Mouse (Mus musculus): ENCODE measurements around the gene Add2.

The Add2 gene

GRCm38 (mm10) chr6:86050586-86051268 is 22.2 kb downstream of the Add2 start:
- DNase-seq, result no peak

DNA sequence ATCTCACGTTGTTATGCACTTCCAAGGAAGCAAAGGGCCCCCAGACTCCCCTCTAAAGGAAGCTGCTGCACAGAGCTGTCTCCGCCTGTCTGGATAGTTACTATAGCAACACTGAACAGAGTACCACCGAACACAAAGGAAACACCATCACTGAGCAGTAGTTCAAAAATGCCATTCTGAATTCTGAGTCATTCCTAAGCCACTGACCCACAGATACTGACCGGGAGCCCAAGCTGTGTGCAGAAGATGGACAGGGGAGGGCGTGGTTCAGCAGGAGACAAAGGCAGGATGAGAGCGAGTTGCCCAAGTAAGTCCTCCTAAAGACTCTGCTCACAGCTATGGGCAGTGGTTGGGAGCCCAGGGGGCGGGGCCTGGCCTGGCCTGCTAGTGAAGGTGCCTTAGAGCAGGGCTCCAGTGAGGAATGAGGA is 23.6 kb downstream of the Add2 start:
- no peak for DNase-seq

DNA sequence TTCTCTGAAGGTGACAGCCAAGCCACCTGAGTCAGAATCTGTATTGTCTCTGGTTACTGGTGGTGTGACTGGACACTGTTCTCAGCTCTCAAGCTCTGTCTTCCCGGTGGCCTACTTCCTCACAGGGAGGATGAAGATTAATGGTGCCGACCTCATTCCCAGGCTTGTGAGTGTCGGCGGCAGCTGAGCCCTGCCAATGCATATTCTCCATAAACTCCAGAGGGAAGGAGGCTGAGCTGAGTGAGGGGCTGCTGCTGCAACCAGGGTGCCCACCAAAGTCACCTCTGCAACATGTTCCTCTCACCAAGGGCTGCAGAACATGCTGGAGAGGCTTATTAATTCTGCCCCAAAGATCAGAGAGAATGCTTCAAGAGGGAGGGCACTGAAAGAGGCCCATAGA is 24.1 kb downstream of the Add2 start:
- DNase-seq, result no peak

- no peak for DNase-seq
These were observed 24.6 kb downstream of the Add2 start for GRCm38 (mm10) chr6:86053099-86053498.

GRCm38 (mm10) chr6:86053594-86053993 is 25.1 kb downstream of the Add2 start:
- no peak for DNase-seq

DNA sequence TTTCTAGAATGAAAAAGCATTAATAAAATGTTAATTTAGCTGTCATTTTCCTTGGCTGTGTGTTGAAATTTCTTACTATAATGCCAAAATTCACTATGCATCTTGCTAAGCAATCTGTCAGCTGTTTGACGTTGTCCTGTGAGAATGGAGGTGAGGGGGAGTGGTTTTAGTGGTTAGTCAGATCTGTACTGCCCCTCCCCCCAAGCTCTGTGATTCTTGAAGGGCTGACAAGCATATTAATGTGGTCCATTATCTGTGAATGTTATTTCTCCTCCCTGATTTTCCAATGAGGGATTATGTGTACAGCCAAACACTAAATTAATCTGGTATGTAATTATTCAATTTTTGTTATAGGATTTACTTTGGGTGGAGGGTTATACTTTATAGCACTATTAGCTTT is 30.0 kb downstream of the Add2 start:
- no peak for DNase-seq

DNA sequence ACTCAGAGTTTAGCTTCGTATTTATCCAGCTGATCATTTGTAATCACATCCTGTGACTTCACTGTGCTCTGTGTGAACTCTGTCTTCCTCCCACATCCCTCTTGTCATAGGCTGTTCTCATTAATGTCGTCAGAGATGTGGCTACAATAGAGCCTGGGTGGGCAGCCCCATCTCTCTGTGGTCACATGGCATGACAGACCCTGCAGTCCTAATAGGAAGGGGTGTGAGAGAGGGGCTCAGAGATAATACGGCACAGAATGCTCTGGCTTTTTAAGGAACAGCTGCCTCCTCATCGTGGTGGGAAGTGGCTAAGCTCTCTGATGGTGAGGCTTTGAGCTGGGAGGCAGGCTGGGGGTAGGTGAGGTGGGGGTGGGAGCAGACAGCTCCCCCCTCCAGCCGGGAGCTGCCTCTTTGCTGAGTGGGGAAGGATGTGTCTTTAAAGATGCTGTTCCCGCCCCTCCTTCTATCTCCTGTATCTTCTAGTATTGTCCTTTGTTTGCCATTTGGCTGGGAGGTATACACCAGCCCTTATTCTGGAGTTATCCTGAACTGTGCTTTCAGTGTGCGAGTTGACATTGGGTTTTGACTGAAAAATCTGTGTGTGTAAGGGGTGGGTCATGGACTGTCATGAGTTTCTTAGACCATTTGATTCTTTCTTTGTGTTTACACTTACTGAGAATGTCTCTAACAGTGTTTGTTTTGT is 30.8 kb downstream of the Add2 start:
- DNase-seq, result no peak

- DNase-seq, result no peak
These were observed 31.7 kb downstream of the Add2 start for GRCm38 (mm10) chr6:86060170-86060569.

DNA sequence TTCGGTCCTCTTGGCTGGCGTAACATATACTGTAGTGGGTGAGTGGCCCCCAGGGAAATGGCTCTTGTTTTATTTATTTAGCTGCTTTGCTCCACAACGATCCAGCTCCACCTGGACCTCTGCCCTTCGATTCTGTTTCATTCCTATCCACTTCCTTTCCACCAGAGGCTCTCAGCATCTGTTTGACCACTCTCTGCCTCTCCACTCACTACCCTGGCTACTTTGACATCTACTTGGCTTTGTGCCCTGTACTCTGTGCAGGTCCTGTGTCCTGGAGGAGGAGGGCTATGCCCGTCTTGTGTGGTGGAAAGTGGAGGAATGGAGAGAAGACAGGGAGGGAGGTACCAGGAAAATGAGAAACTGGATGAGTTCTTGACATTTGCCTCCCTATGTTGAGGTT is 33.7 kb downstream of the Add2 start:
- DNase-seq, result no peak

GRCm38 (mm10) chr6:86062684-86063083 is 34.2 kb downstream of the Add2 start:
- no peak for DNase-seq

- no peak for DNase-seq
These were observed 36.0 kb downstream of the Add2 start for GRCm38 (mm10) chr6:86064318-86065016.

DNA sequence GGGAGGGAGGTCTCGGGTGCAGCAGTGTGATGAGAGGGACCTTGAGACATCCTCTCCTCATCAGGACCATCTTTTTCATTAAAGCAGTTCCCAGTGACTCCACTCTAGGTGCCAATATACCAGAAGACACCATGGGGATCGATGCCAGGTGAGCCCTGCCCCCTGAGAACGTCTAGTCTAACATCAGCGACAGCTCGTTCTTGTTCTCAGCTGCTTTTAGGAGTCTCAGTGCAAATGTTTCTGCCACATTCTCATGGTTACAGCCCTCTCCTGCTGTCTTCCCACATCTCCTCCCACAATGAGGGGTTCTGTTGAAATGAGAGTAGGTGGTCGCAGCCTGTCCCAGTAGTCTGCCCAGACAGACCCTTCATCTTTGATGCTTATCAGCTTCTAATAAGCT is 38.2 kb downstream of the Add2 start:
- DNase-seq, result no peak

- no peak for DNase-seq
These were observed 38.7 kb downstream of the Add2 start for GRCm38 (mm10) chr6:86067145-86067544.

DNA sequence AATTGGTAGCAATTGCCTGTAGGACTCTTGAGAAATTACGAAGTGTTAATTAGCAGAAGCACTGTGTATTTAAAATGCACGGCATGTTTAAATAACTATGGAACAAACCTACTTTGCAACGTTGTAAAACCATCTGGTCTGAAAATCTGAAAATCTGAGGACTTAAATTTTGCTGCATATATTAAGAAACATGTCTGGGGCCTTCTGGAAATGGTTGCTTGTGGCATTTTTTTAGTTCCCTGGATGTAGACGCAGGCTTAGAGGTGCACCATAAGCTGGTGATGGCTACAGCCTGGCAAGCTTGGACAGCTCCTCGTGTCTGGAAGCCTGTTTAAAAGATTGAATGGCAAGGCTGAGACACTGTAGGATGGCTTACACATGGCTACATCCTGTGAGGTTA is 40.5 kb downstream of the Add2 start:
- DNase-seq, result no peak

- no peak for DNase-seq
These were observed 41.4 kb downstream of the Add2 start for GRCm38 (mm10) chr6:86069856-86070255.

GRCm38 (mm10) chr6:86070277-86070676 is 41.8 kb downstream of the Add2 start:
- no peak for DNase-seq

DNA sequence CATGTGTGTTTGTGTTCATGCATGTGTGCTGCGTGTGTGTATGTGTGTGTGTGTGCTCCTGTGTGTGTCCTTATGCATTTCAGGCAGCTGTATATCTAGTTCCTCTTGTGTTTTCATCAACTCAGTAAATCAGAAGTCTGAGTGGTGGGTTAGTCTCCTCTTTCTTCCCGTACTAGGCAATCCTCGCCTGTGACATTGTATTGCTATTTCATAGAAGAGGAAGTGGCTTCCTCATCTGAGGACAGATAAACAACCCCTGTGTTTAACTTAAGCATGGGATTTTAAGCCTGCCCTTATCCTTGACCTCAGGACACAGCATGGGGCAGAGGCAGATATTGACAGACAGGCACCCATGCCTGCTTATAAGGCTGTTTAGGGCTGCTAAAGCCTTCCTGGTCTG is 45.4 kb downstream of the Add2 start:
- no peak for DNase-seq

GRCm38 (mm10) chr6:86074538-86075204 is 46.2 kb downstream of the Add2 start:
- DNase-seq, result no peak

- no peak for DNase-seq
These were observed 48.0 kb downstream of the Add2 start for GRCm38 (mm10) chr6:86076525-86076924.

DNA sequence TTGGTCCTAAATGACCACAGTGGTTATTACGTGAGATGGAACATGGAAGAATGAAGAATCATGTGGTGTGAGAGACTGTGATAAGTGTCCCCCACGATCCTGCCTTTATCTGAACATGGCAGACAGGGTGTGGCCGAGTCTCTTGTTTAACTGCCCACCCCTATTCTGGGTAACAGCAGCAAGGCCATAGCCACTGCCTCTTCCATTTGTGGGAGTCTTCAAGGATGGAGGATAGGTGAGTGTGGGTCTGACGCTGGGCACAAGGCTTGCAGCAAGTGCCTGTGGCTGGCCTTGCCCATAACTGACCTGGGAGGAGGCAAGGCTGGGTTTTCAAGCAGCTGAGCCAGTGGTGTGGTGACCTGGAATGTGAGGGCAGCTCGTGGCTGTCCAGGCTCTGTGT is 49.4 kb downstream of the Add2 start:
- no peak for DNase-seq

- DNase-seq, result no peak
These were observed 50.0 kb downstream of the Add2 start for GRCm38 (mm10) chr6:86078361-86079010.

GRCm38 (mm10) chr6:86079323-86079722 is 50.8 kb downstream of the Add2 start:
- no peak for DNase-seq

GRCm38 (mm10) chr6:86085518-86085917 is 57.0 kb downstream of the Add2 start:
- peak; percentile 44 for DNase-seq
